Mouse (Mus musculus): ENCODE results near the gene 9130019O22Rik. TPM values are rescaled to one million over a fixed set of nuclear protein-coding genes. Genes with fewer than 3 reads are reported as not detected.
"Not testable (repeated sequence)": the region's sequence is repeated elsewhere in the genome, so short reads cannot be mapped to it uniquely, and the experiment has no call there.

Gene 9130019O22Rik
- polyA plus RNA-seq, 1 experiment from 2014 or later: 4.4 TPM

- H3K27me3 ChIP-seq (replicated peaks); H3K9me3 ChIP-seq (replicated peaks); H3K4me1 ChIP-seq; H3K9ac ChIP-seq (replicated peaks); ATAC-seq (ENCODE audit: low FRiP score); H3K27ac ChIP-seq (replicated peaks); H3K36me3 ChIP-seq; H3K4me3 ChIP-seq (replicated peaks); H3K4me2 ChIP-seq: not testable (repeated sequence)
- 77% methylated on average over 3 of the region's 3 CpGs for WGBS
Measured at GRCm38 (mm10) chr7:127371870-127372269, 15.1 kb downstream of the 9130019O22Rik start.

GRCm38 (mm10) chr7:127371213-127371612, 15.8 kb downstream of the 9130019O22Rik start:
- no peak overlapping the region for H3K27ac ChIP-seq (replicated peaks)
- H3K36me3 ChIP-seq: peaks cover 6% of the 10 kb centered on the region
- no peak overlapping the region for H3K9ac ChIP-seq (replicated peaks)
- 89% methylated on average over 2 of the region's 2 CpGs for WGBS
- H3K9me3 ChIP-seq (replicated peaks): no peaks in the 10 kb centered on the region
- H3K4me1 ChIP-seq: peaks cover 7% of the 10 kb centered on the region; the same call in 1 of the 2 replicates
- H3K4me3 ChIP-seq (replicated peaks): no peak overlapping the region
- H3K27me3 ChIP-seq (replicated peaks): no peaks in the 10 kb centered on the region
- no peak overlapping the region for H3K4me2 ChIP-seq
- no peak for ATAC-seq (ENCODE audit: low FRiP score)

- 87% methylated on average over 3 of the region's 3 CpGs for WGBS
Measured at GRCm38 (mm10) chr7:127366249-127366648, 20.7 kb downstream of the 9130019O22Rik start.

GRCm38 (mm10) chr7:127364166-127364565, 22.8 kb downstream of the 9130019O22Rik start:
- H3K4me2 ChIP-seq: peak overlapping the region; percentile 90
- no peaks in the 10 kb centered on the region for H3K36me3 ChIP-seq
- H3K4me3 ChIP-seq (replicated peaks): peak overlapping the region; percentile 42
- H3K9ac ChIP-seq (replicated peaks): no peak overlapping the region
- H3K27me3 ChIP-seq (replicated peaks): peaks cover 16% of the 10 kb centered on the region; the same call in 1 of the 2 replicates
- peaks cover 11% of the 10 kb centered on the region for H3K4me1 ChIP-seq
- H3K27ac ChIP-seq (replicated peaks): no peak overlapping the region
- 57% methylated on average over 4 of the region's 4 CpGs for WGBS
- H3K9me3 ChIP-seq (replicated peaks): no peaks in the 10 kb centered on the region
- no peak for ATAC-seq (ENCODE audit: low FRiP score)

More at GRCm38 (mm10) chr7:127366249-127366648, 20.7 kb downstream of the 9130019O22Rik start:
- Histone ChIP-seq H3K9ac (replicated peaks) (no peak overlapping the region), H3K27me3 (replicated peaks) (0 out of 2 replicates have a peak, but pooled peaks cover 3% of the 10 kb centered on the region), H3K4me3 (replicated peaks) (no peak overlapping the region), H3K27ac (replicated peaks) (no peak overlapping the region), H3K36me3 (no peaks in the 10 kb centered on the region), H3K4me1 (peaks cover 11% of the 10 kb centered on the region), H3K9me3 (replicated peaks) (no peaks in the 10 kb centered on the region), H3K4me2 (no peak overlapping the region)
- ATAC-seq (ENCODE audit: low FRiP score): no peak

- WGBS: 1% methylated on average over 24 of the region's 24 CpGs
- Histone ChIP-seq H3K4me3 (replicated peaks) (peak overlapping the region; percentile 42), H3K27ac (replicated peaks) (no peak overlapping the region; the same call in 1 of the 2 replicates), H3K9ac (replicated peaks) (peak overlapping the region; percentile 51), H3K4me2 (peak overlapping the region; percentile 90), H3K36me3 (no peaks in the 10 kb centered on the region), H3K4me1 (peaks cover 11% of the 10 kb centered on the region), H3K27me3 (replicated peaks) (peaks cover 16% of the 10 kb centered on the region; the same call in 1 of the 2 replicates), H3K9me3 (replicated peaks) (no peaks in the 10 kb centered on the region)
- peak; percentile 28; the same call in 1 of the 2 replicates for ATAC-seq (ENCODE audit: low FRiP score)
Measured at GRCm38 (mm10) chr7:127363475-127363921, 23.5 kb downstream of the 9130019O22Rik start.

GRCm38 (mm10) chr7:127362418-127362817, 24.5 kb downstream of the 9130019O22Rik start:
- H3K4me3 ChIP-seq (replicated peaks): 0 out of 2 replicates have a peak overlapping the region, but pooled peaks have one; percentile 16

GRCm38 (mm10) chr7:127361449-127361848, 25.5 kb downstream of the 9130019O22Rik start:
- Histone ChIP-seq H3K9ac (replicated peaks) (no peak overlapping the region), H3K9me3 (replicated peaks) (no peaks in the 10 kb centered on the region), H3K27ac (replicated peaks) (no peak overlapping the region), H3K27me3 (replicated peaks) (peaks cover 19% of the 10 kb centered on the region; the same call in 1 of the 2 replicates), H3K4me3 (replicated peaks) (no peak overlapping the region), H3K4me2 (no peak overlapping the region), H3K36me3 (no peaks in the 10 kb centered on the region), H3K4me1 (peaks cover 11% of the 10 kb centered on the region)
- no peak for ATAC-seq (ENCODE audit: low FRiP score)
- 55% methylated on average over 12 of the region's 13 CpGs for WGBS

More at GRCm38 (mm10) chr7:127362418-127362817, 24.5 kb downstream of the 9130019O22Rik start:
- not testable (repeated sequence) for H3K36me3 ChIP-seq; H3K9me3 ChIP-seq (replicated peaks); ATAC-seq (ENCODE audit: low FRiP score); H3K27ac ChIP-seq (replicated peaks); H3K9ac ChIP-seq (replicated peaks)
- H3K4me1 ChIP-seq: peaks cover 11% of the 10 kb centered on the region
- H3K27me3 ChIP-seq (replicated peaks): peaks cover 19% of the 10 kb centered on the region; the same call in 1 of the 2 replicates
- 19% methylated on average over 13 of the region's 13 CpGs for WGBS
- peak overlapping the region; percentile 42 for H3K4me2 ChIP-seq

GRCm38 (mm10) chr7:127360265-127360664, 26.7 kb downstream of the 9130019O22Rik start:
- Histone ChIP-seq H3K27ac (replicated peaks) (no peak overlapping the region), H3K9me3 (replicated peaks) (no peaks in the 10 kb centered on the region), H3K9ac (replicated peaks) (no peak overlapping the region), H3K36me3 (no peaks in the 10 kb centered on the region), H3K4me2 (no peak overlapping the region), H3K27me3 (replicated peaks) (peaks cover 16% of the 10 kb centered on the region; the same call in 1 of the 2 replicates), H3K4me3 (replicated peaks) (no peak overlapping the region), H3K4me1 (peaks cover 11% of the 10 kb centered on the region)
- ATAC-seq (ENCODE audit: low FRiP score): no peak
- 75% methylated on average over 4 of the region's 4 CpGs for WGBS

GRCm38 (mm10) chr7:127358472-127358871, 28.5 kb downstream of the 9130019O22Rik start:
- peaks cover 16% of the 10 kb centered on the region; the same call in 1 of the 2 replicates for H3K27me3 ChIP-seq (replicated peaks)
- no peak overlapping the region for H3K4me2 ChIP-seq
- H3K36me3 ChIP-seq: no peaks in the 10 kb centered on the region
- no peak overlapping the region for H3K9ac ChIP-seq (replicated peaks)
- H3K4me1 ChIP-seq: peaks cover 3% of the 10 kb centered on the region
- WGBS: 72% methylated on average over 4 of the region's 4 CpGs
- H3K27ac ChIP-seq (replicated peaks): no peak overlapping the region
- no peak for ATAC-seq (ENCODE audit: low FRiP score)
- no peak overlapping the region for H3K4me3 ChIP-seq (replicated peaks)
- no peaks in the 10 kb centered on the region for H3K9me3 ChIP-seq (replicated peaks)

GRCm38 (mm10) chr7:127357871-127358270, 29.1 kb downstream of the 9130019O22Rik start:
- peaks cover 16% of the 10 kb centered on the region; the same call in 1 of the 2 replicates for H3K27me3 ChIP-seq (replicated peaks)
- H3K4me2 ChIP-seq: no peak overlapping the region
- no peaks in the 10 kb centered on the region for H3K36me3 ChIP-seq
- no peaks in the 10 kb centered on the region for H3K4me1 ChIP-seq
- no peak overlapping the region for H3K9ac ChIP-seq (replicated peaks)
- H3K9me3 ChIP-seq (replicated peaks): no peaks in the 10 kb centered on the region
- WGBS: 65% methylated on average over 2 of the region's 2 CpGs
- H3K27ac ChIP-seq (replicated peaks): no peak overlapping the region
- no peak for ATAC-seq (ENCODE audit: low FRiP score)
- H3K4me3 ChIP-seq (replicated peaks): no peak overlapping the region

GRCm38 (mm10) chr7:127355796-127356195, 31.2 kb downstream of the 9130019O22Rik start:
- no peaks in the 10 kb centered on the region for H3K36me3 ChIP-seq
- ATAC-seq (ENCODE audit: low FRiP score): no peak
- 70% methylated on average over 3 of the region's 3 CpGs for WGBS
- H3K4me2 ChIP-seq: no peak overlapping the region
- no peak overlapping the region for H3K27ac ChIP-seq (replicated peaks)
- H3K4me1 ChIP-seq: no peaks in the 10 kb centered on the region
- H3K4me3 ChIP-seq (replicated peaks): no peak overlapping the region
- peaks cover 13% of the 10 kb centered on the region; the same call in 1 of the 2 replicates for H3K27me3 ChIP-seq (replicated peaks)
- H3K9me3 ChIP-seq (replicated peaks): no peaks in the 10 kb centered on the region
- no peak overlapping the region for H3K9ac ChIP-seq (replicated peaks)

- no peak overlapping the region for H3K27ac ChIP-seq (replicated peaks)
- H3K27me3 ChIP-seq (replicated peaks): no peaks in the 10 kb centered on the region
- peaks cover 7% of the 10 kb centered on the region for H3K4me1 ChIP-seq
- no peaks in the 10 kb centered on the region for H3K36me3 ChIP-seq
- H3K9ac ChIP-seq (replicated peaks): no peak overlapping the region
- 89% methylated on average over 5 of the region's 5 CpGs for whole genome bisulfite sequencing
- H3K4me2 ChIP-seq: no peak overlapping the region
- H3K4me3 ChIP-seq (replicated peaks): no peak overlapping the region
- H3K9me3 ChIP-seq (replicated peaks): no peaks in the 10 kb centered on the region
- no peak for ATAC-seq (ENCODE audit: low FRiP score)
Measured at GRCm38 (mm10) chr7:127351230-127352004, 35.5 kb downstream of the 9130019O22Rik start.

Measured in neural tube, embryonic 15.5 days (tissue).